Mouse (Mus musculus): Measurements from ENCODE around the gene Fus.

DNA sequence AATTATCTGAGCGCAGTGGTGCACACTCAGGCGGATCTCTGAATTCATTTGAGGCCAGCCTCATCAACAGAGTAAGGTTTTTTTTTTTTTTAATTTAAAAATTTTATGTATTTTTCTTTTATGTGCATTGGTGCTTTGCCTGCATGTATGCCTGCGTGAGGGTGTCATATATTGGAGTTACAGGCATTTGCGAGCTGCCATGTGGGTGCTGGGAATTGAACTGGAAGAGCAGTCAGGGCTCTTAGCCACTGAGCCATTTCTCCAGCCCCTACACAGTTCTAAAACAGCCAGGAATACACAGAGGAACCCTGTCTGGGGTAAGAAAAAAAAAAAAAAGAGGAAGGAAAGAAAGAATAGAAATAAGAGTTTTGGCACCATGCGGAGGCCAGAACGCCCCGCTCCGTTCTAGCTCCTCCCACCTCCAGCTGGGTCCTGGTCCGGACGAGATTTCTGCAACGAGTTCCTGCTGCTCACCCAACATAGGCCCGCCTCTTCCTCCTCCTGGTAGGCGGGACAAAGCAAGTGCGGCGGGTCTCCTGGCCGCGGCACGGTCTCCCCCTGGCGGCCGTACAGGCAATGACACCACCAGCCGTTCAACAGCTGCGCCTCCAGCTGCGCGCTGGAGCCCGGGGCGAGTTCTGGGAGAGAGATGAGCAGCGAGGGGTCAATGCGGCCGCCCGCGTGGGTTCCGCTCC is 32.1 kb upstream of the Fus start:
- TF ChIP-seq CTCF (IDR thresholded peaks at IDR 0.05; ENCODE audit: control insufficient read depth, insufficient read depth, low read length) (peak; percentile 93), POLR2A (IDR thresholded peaks at IDR 0.05; ENCODE audit: borderline replicate concordance, control insufficient read depth, low read depth, low read length) (no peak; the same call in 1 of the 2 replicates)
